ENCODE assay signal across 8 mouse cellular contexts in genomic region chr10:52233301-52233968, GRCm38 (mm10). TPM values are rescaled to one million over a fixed set of nuclear protein-coding genes. Genes with fewer than 3 reads are reported as not detected.
DNase-seq lines count a peak whose midpoint lies in the region; ATAC-seq and TF ChIP-seq lines count a peak whose summit lies in the region.

TSS of gene Dcbld1 (plus strand) at chr10:52233619.

- no peaks in the 10 kb centered on the region for H3K36me3 ChIP-seq in forebrain, embryonic 12.5 days (replicated peaks)
- H3K36me3 ChIP-seq in heart, postnatal 0 days (replicated peaks; ENCODE audit: control insufficient read depth, insufficient read depth, low read length) = no peaks in the 10 kb centered on the region
- no peaks in the 10 kb centered on the region for H3K36me3 ChIP-seq in liver, embryonic 16.5 days (ENCODE audit: control insufficient read depth, insufficient read depth)
- no peaks in the 10 kb centered on the region for H3K36me3 ChIP-seq in neural tube, embryonic 14.5 days (ENCODE audit: control insufficient read depth, insufficient read depth, low read length)
- H3K36me3 ChIP-seq in testis, adult 2 months (ENCODE audit: control insufficient read depth, insufficient read depth, low read length) = no peaks in the 10 kb centered on the region

- ATAC-seq in CD4-positive, CD25-positive, alpha-beta regulatory T cell, adult 4 months = peak; percentile 48
- peak; percentile 95 for ATAC-seq in forebrain, embryonic 12.5 days (ENCODE audit: low FRiP score)
- peak; percentile 92 for ATAC-seq in heart, postnatal 0 days (ENCODE audit: insufficient read depth, low read depth)
- ATAC-seq in liver, embryonic 16.5 days (ENCODE audit: low read depth) = peak; percentile 92
- ATAC-seq in neural tube, embryonic 14.5 days (ENCODE audit: low read depth) = peak; percentile 94

- under 1% methylated on average over 58 of the region's 60 CpGs for WGBS in forebrain, embryonic 12.5 days
- WGBS in heart, postnatal 0 days = 1% methylated on average over 46 of the region's 60 CpGs
- WGBS in liver, embryonic 16.5 days (ENCODE audit: insufficient replicate concordance) = under 1% methylated on average over 49 of the region's 60 CpGs
- WGBS in neural tube, embryonic 14.5 days = 1% methylated on average over 35 of the region's 60 CpGs

- TF ChIP-seq EP300 in heart, postnatal 0 days (IDR thresholded peaks at IDR 0.05; ENCODE audit: low read depth) = no peak

- H3K9ac ChIP-seq in forebrain, embryonic 12.5 days = peak within 1 kb of the TSS; percentile 84
- H3K9ac ChIP-seq in heart, postnatal 0 days (replicated peaks; ENCODE audit: low read depth, low read length) = peak within 1 kb of the TSS; percentile 75
- peak within 1 kb of the TSS; percentile 72 for H3K9ac ChIP-seq in liver, embryonic 16.5 days (ENCODE audit: low read depth, low read length)
- peak within 1 kb of the TSS; percentile 82 for H3K9ac ChIP-seq in neural tube, embryonic 14.5 days (replicated peaks; ENCODE audit: low read depth, low read length)

- TF ChIP-seq CTCF in brain, embryonic 14.5 days (IDR thresholded peaks at IDR 0.05; ENCODE audit: borderline replicate concordance, extremely low read depth, insufficient read depth, insufficient read length) = no peak
- TF ChIP-seq CTCF in heart, postnatal 0 days (IDR thresholded peaks at IDR 0.05; ENCODE audit: low read depth) = no peak
- no peak for TF ChIP-seq CTCF in testis, adult 2 months (IDR thresholded peaks at IDR 0.05; ENCODE audit: control insufficient read depth, insufficient read depth, insufficient replicate concordance, low read depth, low read length)

- H3K4me1 ChIP-seq in forebrain, embryonic 12.5 days = peaks cover 16% of the 10 kb centered on the region
- H3K4me1 ChIP-seq in heart, postnatal 0 days (ENCODE audit: control insufficient read depth, insufficient read depth) = peaks cover 10% of the 10 kb centered on the region
- no peaks in the 10 kb centered on the region for H3K4me1 ChIP-seq in liver, embryonic 16.5 days (ENCODE audit: control insufficient read depth, low read depth, low read length)
- no peaks in the 10 kb centered on the region for H3K4me1 ChIP-seq in neural tube, embryonic 14.5 days (ENCODE audit: control insufficient read depth, insufficient read depth, low read length)
- H3K4me1 ChIP-seq in testis, adult 2 months (ENCODE audit: control insufficient read depth, insufficient read depth, low read length) = peaks cover 11% of the 10 kb centered on the region

- TF ChIP-seq POLR2A in brain, embryonic 14.5 days (IDR thresholded peaks at IDR 0.05; ENCODE audit: borderline replicate concordance, extremely low read depth, insufficient read depth, insufficient read length, poor library complexity, severe bottlenecking) = peak; percentile 92
- no peak; the same call in 1 of the 2 replicates for TF ChIP-seq POLR2A in testis, adult 2 months (IDR thresholded peaks at IDR 0.05; ENCODE audit: control insufficient read depth, low read depth, low read length)

- peak within 1 kb of the TSS; percentile 85 for H3K27ac ChIP-seq in forebrain, embryonic 12.5 days
- peak within 1 kb of the TSS; percentile 74 for H3K27ac ChIP-seq in heart, postnatal 0 days (ENCODE audit: low read depth)
- H3K27ac ChIP-seq in liver, embryonic 16.5 days (ENCODE audit: low read length) = peak within 1 kb of the TSS; percentile 66
- H3K27ac ChIP-seq in neural tube, embryonic 14.5 days (ENCODE audit: low read depth, low read length) = peak within 1 kb of the TSS; percentile 75
- H3K27ac ChIP-seq in testis, adult 2 months (ENCODE audit: control insufficient read depth, insufficient read depth, low read depth, low read length) = no peak within 1 kb of the TSS

- H3K4me2 ChIP-seq in forebrain, embryonic 12.5 days = peak within 1 kb of the TSS; percentile 79
- peak within 1 kb of the TSS; percentile 90 for H3K4me2 ChIP-seq in heart, postnatal 0 days (ENCODE audit: low read depth, low read length)
- peak within 1 kb of the TSS; percentile 81 for H3K4me2 ChIP-seq in liver, embryonic 16.5 days (ENCODE audit: low read depth, low read length)
- H3K4me2 ChIP-seq in neural tube, embryonic 14.5 days (ENCODE audit: low read depth, low read length) = peak within 1 kb of the TSS; percentile 79

- DNase-seq in brain, embryonic 14.5 days (ENCODE audit: low read depth) = peak; percentile 85
- DNase-seq in heart, postnatal 0 days (ENCODE audit: low spot score) = peak; percentile 55
- DNase-seq in kidney, postnatal 25 days = peak; percentile 90

- peaks cover 10% of the 10 kb centered on the region; the same call in 1 of the 2 replicates for H3K27me3 ChIP-seq in forebrain, embryonic 12.5 days
- no peaks in the 10 kb centered on the region for H3K27me3 ChIP-seq in heart, postnatal 0 days (ENCODE audit: control insufficient read depth, insufficient read depth, low read length)
- peaks cover 10% of the 10 kb centered on the region for H3K27me3 ChIP-seq in liver, embryonic 16.5 days (ENCODE audit: control insufficient read depth, insufficient read depth, low read depth, low read length)
- no peaks in the 10 kb centered on the region for H3K27me3 ChIP-seq in neural tube, embryonic 14.5 days (ENCODE audit: control insufficient read depth, insufficient read depth, low read length)
- H3K27me3 ChIP-seq in testis, adult 2 months (ENCODE audit: control insufficient read depth, insufficient read depth, low read length) = no peaks in the 10 kb centered on the region; the same call in 1 of the 2 replicates

- H3K4me3 ChIP-seq in forebrain, embryonic 12.5 days (replicated peaks) = peak within 1 kb of the TSS; percentile 77
- peak within 1 kb of the TSS; percentile 76 for H3K4me3 ChIP-seq in heart, postnatal 0 days (ENCODE audit: low read depth, low read length)
- peak within 1 kb of the TSS; percentile 70 for H3K4me3 ChIP-seq in liver, embryonic 16.5 days (ENCODE audit: low read depth, low read length)
- H3K4me3 ChIP-seq in neural tube, embryonic 14.5 days (ENCODE audit: low read depth, low read length) = peak within 1 kb of the TSS; percentile 80
- peak within 1 kb of the TSS; percentile 84 for H3K4me3 ChIP-seq in testis, adult 2 months (ENCODE audit: control insufficient read depth, low read depth, low read length)

- H3K9me3 ChIP-seq in forebrain, embryonic 12.5 days = no peaks in the 10 kb centered on the region
- no peaks in the 10 kb centered on the region for H3K9me3 ChIP-seq in heart, postnatal 0 days (replicated peaks; ENCODE audit: control insufficient read depth, low read length)
- H3K9me3 ChIP-seq in liver, embryonic 16.5 days (replicated peaks; ENCODE audit: control insufficient read depth, low read length) = no peaks in the 10 kb centered on the region
- H3K9me3 ChIP-seq in neural tube, embryonic 14.5 days (ENCODE audit: control insufficient read depth, low read length) = no peaks in the 10 kb centered on the region

RNA-seq across cellular contexts. Expression of gene Dcbld1, which starts in this region (rescaled TPM):
- not detected for polyA plus RNA-seq in CD4-positive, CD25-positive, alpha-beta regulatory T cell, adult 4 months (2017; shearing (Covaris generic))
- polyA plus RNA-seq in brain, embryonic 14.5 days (2012; rRNA removed) = 10.3 and 13.3 TPM in 2 replicates
- 24.5 and 30.7 TPM in 2 replicates for polyA plus RNA-seq in forebrain, embryonic 12.5 days (2016; fragmentation: Nextera tagmentation; extraction: Ambion mirVana)
- total RNA-seq in heart, postnatal 0 days (2014; rRNA removed; ENCODE audit: low replicate concordance) = 1.9 and 6.5 TPM in 2 replicates
- polyA plus RNA-seq in heart, postnatal 0 days (2015; fragmentation: Nextera tagmentation; extraction: Ambion mirVana) = 4.1 and 5.1 TPM in 2 replicates
- 4.2 and 4.4 TPM in 2 replicates for polyA plus RNA-seq in liver, embryonic 16.5 days (2015; fragmentation: Nextera tagmentation; extraction: Ambion mirVana)
- 28.9 and 36.0 TPM in 2 replicates for polyA plus RNA-seq in neural tube, embryonic 14.5 days (2014; fragmentation: Nextera tagmentation; extraction: Ambion mirVana)
- 1.7 and 2.0 TPM in 2 replicates for polyA plus RNA-seq in testis, adult 2 months (2012; rRNA removed)

Comparison
In these comparisons a context has a peak if more than half of its experiments do, and no peak if none do; other contexts are left out.
1. Peak in ATAC-seq in CD4-positive, CD25-positive, alpha-beta regulatory T cell, adult 4 months; RNA of the gene not detected or under 1 TPM.